Mouse (Mus musculus): ENCODE measurements at regions not wholly inside any gene's neighbourhood (a gene's known extent, or its start where the extent isn't known, plus 50 kb on each side); places are given as distances from the start of the nearest gene placed in this dataset.

DNA sequence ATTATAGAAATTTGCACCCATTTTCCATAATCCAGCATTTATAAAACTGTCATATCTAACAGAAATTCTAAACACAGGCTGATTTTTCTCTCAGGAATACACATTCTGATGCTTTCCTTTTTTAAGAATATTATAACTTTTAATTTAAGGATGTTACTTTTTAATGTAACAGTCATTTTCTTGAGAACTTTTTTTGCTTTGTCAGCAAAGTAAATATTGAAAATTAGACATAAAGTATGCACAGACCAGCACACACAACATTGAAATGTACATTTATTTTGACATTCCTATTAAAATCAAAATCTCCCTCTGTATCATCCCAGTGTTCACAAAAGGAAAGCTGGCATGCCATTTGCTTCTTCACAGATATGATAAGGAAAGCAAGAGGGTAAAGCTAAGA lies 337.0 kb downstream of the Foxa2 start:
- Histone ChIP-seq H3K27me3 (replicated peaks; ENCODE audit: control insufficient read depth, insufficient read depth, low read length) (no peaks in the 10 kb centered on the region), H3K27ac (replicated peaks; ENCODE audit: low read depth, low read length) (no peak overlapping the region), H3K4me1 (ENCODE audit: control insufficient read depth, insufficient read depth, low read length) (0 out of 2 replicates have a peak, but pooled peaks cover 7% of the 10 kb centered on the region), H3K36me3 (ENCODE audit: control insufficient read depth, insufficient read depth, low read length) (no peaks in the 10 kb centered on the region), H3K4me3 (ENCODE audit: low read depth, low read length) (no peak overlapping the region), H3K9me3 (ENCODE audit: control insufficient read depth, low read length) (no peaks in the 10 kb centered on the region), H3K4me2 (ENCODE audit: low read depth, low read length) (no peak overlapping the region), H3K9ac (ENCODE audit: low read depth, low read length) (no peak overlapping the region)
- ATAC-seq (ENCODE audit: low read depth): no peak
- no peak for DNase-seq (ENCODE audit: low spot score)

DNA sequence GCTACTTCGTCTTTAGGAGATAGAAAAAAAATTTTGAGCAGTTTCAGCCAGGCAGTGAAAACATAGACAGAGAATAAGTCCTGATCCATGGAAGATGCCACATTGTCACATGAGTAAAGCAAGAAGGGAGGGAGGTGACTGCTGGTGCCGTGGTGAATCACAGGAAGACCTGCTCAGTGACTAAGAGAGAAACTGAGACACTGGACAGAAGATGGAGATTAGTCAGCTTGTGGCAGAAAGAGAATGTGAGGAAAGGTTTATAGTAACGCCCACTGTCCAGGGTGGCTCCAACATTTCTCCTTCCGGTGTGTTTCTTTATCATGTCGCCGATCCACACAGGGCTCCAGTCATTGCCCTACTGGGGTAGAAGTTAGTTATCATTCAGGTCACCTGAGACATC lies 339.6 kb downstream of the Foxa2 start:
- Histone ChIP-seq H3K36me3 (ENCODE audit: control insufficient read depth, insufficient read depth, low read length) (no peaks in the 10 kb centered on the region), H3K4me1 (ENCODE audit: control insufficient read depth, insufficient read depth, low read length) (0 out of 2 replicates have a peak, but pooled peaks cover 7% of the 10 kb centered on the region), H3K27me3 (replicated peaks; ENCODE audit: control insufficient read depth, insufficient read depth, low read length) (no peaks in the 10 kb centered on the region), H3K27ac (replicated peaks; ENCODE audit: low read depth, low read length) (no peak overlapping the region), H3K9ac (ENCODE audit: low read depth, low read length) (no peak overlapping the region), H3K9me3 (ENCODE audit: control insufficient read depth, low read length) (no peaks in the 10 kb centered on the region), H3K4me3 (ENCODE audit: low read depth, low read length) (no peak overlapping the region), H3K4me2 (ENCODE audit: low read depth, low read length) (no peak overlapping the region)
- 86% methylated on average over 6 of the region's 6 CpGs for WGBS
- ATAC-seq (ENCODE audit: low read depth) (no peak), DNase-seq (ENCODE audit: low spot score) (no peak)

DNA sequence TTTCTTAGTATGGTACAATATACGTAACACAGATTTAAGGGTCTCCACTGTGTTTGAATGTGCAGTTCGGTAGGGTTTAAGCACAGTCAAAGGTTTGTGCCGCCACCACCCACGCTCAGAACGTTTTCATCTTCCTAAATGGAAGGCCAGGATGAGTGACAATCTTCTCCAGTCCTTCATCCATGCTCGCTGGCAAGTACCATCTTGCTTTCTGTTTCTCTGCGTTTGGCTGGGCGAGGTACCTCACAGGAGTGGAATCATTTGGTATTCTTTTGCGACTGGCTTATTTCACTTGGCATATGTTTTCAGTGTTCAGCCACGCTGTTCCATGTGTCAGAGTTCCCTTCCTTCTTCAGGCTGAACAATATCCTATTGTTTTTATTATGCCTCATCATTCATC lies 342.3 kb downstream of the Pax1 start:
- Histone ChIP-seq H3K4me3 (ENCODE audit: low read depth, low read length) (no peak overlapping the region), H3K27me3 (replicated peaks; ENCODE audit: control insufficient read depth, insufficient read depth, low read length) (no peaks in the 10 kb centered on the region), H3K9me3 (ENCODE audit: control insufficient read depth, low read length) (no peaks in the 10 kb centered on the region), H3K27ac (replicated peaks; ENCODE audit: low read depth, low read length) (no peak overlapping the region), H3K36me3 (ENCODE audit: control insufficient read depth, insufficient read depth, low read length) (no peaks in the 10 kb centered on the region), H3K4me1 (ENCODE audit: control insufficient read depth, insufficient read depth, low read length) (0 out of 2 replicates have a peak, but pooled peaks cover 3% of the 10 kb centered on the region), H3K4me2 (ENCODE audit: low read depth, low read length) (no peak overlapping the region), H3K9ac (ENCODE audit: low read depth, low read length) (no peak overlapping the region)
- 61% methylated on average over 10 of the region's 10 CpGs for WGBS
- DNase-seq (ENCODE audit: low spot score) (no peak), ATAC-seq (ENCODE audit: low read depth) (no peak)

DNA sequence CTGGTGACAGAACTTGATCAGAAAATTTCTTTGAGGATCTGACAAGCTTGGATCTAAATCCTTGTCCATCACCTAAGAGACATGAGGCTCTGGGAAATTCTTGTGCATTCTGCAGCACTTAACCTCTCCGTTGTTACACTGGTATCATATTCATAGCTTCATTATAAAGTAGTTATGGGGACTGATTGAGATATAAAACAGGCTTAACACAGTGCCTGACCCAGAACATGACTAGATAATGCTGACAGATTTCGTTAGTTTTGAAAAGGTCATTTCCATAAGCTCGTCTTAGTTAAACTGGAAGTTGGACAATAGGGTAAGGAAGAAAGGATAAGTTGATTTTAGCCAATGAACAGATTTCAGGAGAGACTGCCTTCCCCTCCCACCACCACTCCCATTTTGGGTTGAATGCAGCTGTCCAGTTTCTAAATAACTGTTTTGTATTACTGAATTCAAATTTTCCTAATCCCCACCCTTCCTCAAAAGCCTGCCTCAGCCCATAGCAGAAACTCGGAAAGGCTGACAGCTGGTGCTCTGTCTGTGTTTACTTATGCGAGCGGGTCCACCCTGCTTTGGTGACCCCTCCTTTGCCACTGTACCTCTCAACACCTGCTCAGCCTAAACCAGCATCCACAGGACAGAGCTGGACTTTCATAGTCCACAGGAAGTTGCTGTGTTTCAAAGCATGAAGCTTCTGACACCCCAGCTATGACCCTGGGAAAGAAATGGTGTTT lies 340.8 kb downstream of the Pax1 start:
- H3K4me1 ChIP-seq (ENCODE audit: control insufficient read depth, insufficient read depth, low read length): no peaks in the 10 kb centered on the region
- no peak overlapping the region for H3K27ac ChIP-seq (replicated peaks; ENCODE audit: low read depth, low read length)
- no peak overlapping the region for H3K4me3 ChIP-seq (ENCODE audit: low read depth, low read length)
- H3K4me2 ChIP-seq (ENCODE audit: low read depth, low read length): no peak overlapping the region
- H3K27me3 ChIP-seq (replicated peaks; ENCODE audit: control insufficient read depth, insufficient read depth, low read length): no peaks in the 10 kb centered on the region
- no peaks in the 10 kb centered on the region for H3K36me3 ChIP-seq (ENCODE audit: control insufficient read depth, insufficient read depth, low read length)
- no peak for DNase-seq (ENCODE audit: low spot score)
- no peaks in the 10 kb centered on the region for H3K9me3 ChIP-seq (ENCODE audit: control insufficient read depth, low read length)
- WGBS: 48% methylated on average over 6 of the region's 6 CpGs
- ATAC-seq (ENCODE audit: low read depth): no peak
- no peak overlapping the region for H3K9ac ChIP-seq (ENCODE audit: low read depth, low read length)

DNA sequence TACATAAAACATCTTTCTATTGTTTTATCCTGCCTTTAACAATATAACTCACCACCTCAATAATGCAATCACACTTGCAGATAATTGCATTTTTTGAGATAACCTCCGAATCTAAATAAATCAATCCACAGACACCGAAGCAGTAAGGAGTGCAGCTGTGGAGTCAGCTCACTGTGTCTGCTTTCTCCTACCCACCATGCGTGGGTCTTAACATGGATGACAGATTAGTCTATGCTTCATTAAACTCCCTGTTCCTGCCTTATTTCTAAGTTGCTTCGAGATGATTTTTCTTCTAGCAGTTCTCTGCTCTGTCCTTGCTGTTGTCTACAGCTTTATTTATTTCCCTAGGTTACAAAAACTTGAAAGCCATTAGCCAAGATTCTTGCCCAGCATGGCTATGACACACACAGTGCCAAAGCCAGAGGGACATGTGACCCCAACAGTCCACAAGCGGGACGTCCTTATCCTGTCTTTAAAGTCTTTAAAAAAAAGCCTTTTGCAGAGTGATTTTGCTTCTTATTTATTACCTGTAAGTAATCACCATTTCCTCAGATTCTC lies 337.9 kb downstream of the Pax1 start:
- Histone ChIP-seq H3K4me1 (ENCODE audit: control insufficient read depth, insufficient read depth, low read length) (no peaks in the 10 kb centered on the region), H3K9ac (ENCODE audit: low read depth, low read length) (no peak overlapping the region), H3K27me3 (replicated peaks; ENCODE audit: control insufficient read depth, insufficient read depth, low read length) (no peaks in the 10 kb centered on the region), H3K4me3 (ENCODE audit: low read depth, low read length) (no peak overlapping the region), H3K9me3 (ENCODE audit: control insufficient read depth, low read length) (no peaks in the 10 kb centered on the region), H3K4me2 (ENCODE audit: low read depth, low read length) (no peak overlapping the region), H3K36me3 (ENCODE audit: control insufficient read depth, insufficient read depth, low read length) (no peaks in the 10 kb centered on the region), H3K27ac (replicated peaks; ENCODE audit: low read depth, low read length) (no peak overlapping the region)
- ATAC-seq (ENCODE audit: low read depth) (no peak), DNase-seq (ENCODE audit: low spot score) (no peak)
- WGBS: 72% methylated on average over 6 of the region's 6 CpGs

DNA sequence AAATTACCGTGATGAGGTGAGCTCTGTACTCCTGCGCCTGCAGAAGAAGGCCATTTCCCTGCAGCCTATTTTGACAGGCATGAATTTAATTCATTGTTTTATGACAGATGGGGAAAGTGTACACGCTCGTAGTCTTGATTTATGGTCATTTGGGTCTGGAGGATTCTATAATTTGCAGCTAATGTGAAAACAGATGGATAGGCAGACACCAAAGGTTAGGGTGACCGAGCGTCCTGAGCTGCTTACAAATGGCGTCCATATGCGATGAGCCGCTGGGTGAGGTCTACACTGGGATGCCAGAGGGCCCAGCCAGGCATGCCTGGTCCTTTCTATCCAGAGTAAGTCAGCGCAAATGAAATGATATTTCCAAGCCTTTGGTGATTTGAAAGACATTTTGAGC lies 330.2 kb downstream of the Pax1 start:
- H3K9ac ChIP-seq (ENCODE audit: low read depth, low read length): no peak overlapping the region
- H3K4me2 ChIP-seq (ENCODE audit: low read depth, low read length): no peak overlapping the region
- H3K36me3 ChIP-seq (ENCODE audit: control insufficient read depth, insufficient read depth, low read length): no peaks in the 10 kb centered on the region
- no peaks in the 10 kb centered on the region for H3K4me1 ChIP-seq (ENCODE audit: control insufficient read depth, insufficient read depth, low read length)
- H3K4me3 ChIP-seq (ENCODE audit: low read depth, low read length): no peak overlapping the region
- WGBS: 79% methylated on average over 10 of the region's 10 CpGs
- H3K9me3 ChIP-seq (ENCODE audit: control insufficient read depth, low read length): no peaks in the 10 kb centered on the region
- H3K27me3 ChIP-seq (replicated peaks; ENCODE audit: control insufficient read depth, insufficient read depth, low read length): no peaks in the 10 kb centered on the region
- DNase-seq (ENCODE audit: low spot score) (no peak), ATAC-seq (ENCODE audit: low read depth) (no peak)
- no peak overlapping the region for H3K27ac ChIP-seq (replicated peaks; ENCODE audit: low read depth, low read length)

DNA sequence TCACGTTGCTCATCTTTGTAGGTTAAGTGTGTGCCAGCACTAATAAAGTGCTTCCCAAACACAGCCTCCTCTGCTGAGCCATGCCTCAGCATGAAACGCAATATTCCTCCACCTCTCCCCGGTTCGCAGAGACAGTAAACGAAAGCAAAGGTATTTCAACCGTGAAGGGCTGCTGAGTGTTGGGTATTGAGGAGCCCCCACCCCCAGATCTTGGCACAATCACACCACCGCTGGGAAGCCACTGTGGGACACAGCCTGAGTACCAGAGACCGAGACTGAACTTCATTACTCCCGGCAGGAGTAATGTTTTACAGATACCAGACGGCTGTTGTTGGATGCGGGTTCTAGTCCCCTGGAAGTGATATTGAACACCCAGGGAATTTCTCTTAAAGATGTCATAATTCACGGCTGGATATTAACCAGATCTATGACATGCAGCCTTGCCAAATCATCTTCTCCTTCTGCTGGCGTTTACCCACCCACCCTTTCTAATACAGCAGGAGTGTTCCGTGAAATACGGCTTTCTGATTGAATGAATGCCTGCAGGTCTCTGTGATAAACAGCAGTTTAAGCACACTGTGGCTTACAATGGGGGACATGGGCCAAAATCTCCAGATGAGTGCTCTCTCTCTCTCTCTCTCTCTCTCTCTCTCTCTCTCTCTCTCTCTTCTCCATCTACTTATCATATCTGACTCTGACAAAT lies 328.9 kb downstream of the Pax1 start:
- WGBS: 47% methylated on average over 15 of the region's 15 CpGs
- Histone ChIP-seq H3K4me2 (ENCODE audit: low read depth, low read length) (no peak overlapping the region), H3K9ac (ENCODE audit: low read depth, low read length) (no peak overlapping the region), H3K4me1 (ENCODE audit: control insufficient read depth, insufficient read depth, low read length) (no peaks in the 10 kb centered on the region), H3K9me3 (ENCODE audit: control insufficient read depth, low read length) (no peaks in the 10 kb centered on the region), H3K36me3 (ENCODE audit: control insufficient read depth, insufficient read depth, low read length) (no peaks in the 10 kb centered on the region), H3K27me3 (replicated peaks; ENCODE audit: control insufficient read depth, insufficient read depth, low read length) (no peaks in the 10 kb centered on the region), H3K4me3 (ENCODE audit: low read depth, low read length) (no peak overlapping the region), H3K27ac (replicated peaks; ENCODE audit: low read depth, low read length) (no peak overlapping the region)
- no peak for ATAC-seq (ENCODE audit: low read depth)
- DNase-seq (ENCODE audit: low spot score): no peak

DNA sequence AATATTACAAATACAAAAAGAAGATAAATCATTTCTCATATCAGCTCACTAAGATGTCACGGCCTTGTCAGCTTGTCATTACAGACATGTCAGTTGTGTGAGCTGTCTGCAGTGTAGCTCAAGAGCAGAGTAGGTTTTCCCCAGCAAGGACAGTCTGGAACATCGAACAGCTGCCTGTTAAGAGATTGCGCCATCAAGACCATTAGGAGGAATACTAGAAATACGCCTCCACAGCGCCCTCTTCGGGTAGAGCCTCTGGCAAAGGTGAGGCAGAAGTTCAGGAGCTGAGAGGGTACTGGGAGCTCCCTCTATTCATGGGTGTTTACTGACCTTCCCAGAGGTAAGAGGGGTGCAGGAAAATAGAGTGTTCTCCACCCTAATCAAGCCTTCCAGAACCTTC lies 327.0 kb downstream of the Pax1 start:
- Histone ChIP-seq H3K36me3 (ENCODE audit: control insufficient read depth, insufficient read depth, low read length) (no peaks in the 10 kb centered on the region), H3K27me3 (replicated peaks; ENCODE audit: control insufficient read depth, insufficient read depth, low read length) (no peaks in the 10 kb centered on the region), H3K27ac (replicated peaks; ENCODE audit: low read depth, low read length) (no peak overlapping the region), H3K9ac (ENCODE audit: low read depth, low read length) (no peak overlapping the region), H3K4me2 (ENCODE audit: low read depth, low read length) (no peak overlapping the region), H3K4me3 (ENCODE audit: low read depth, low read length) (no peak overlapping the region), H3K4me1 (ENCODE audit: control insufficient read depth, insufficient read depth, low read length) (no peaks in the 10 kb centered on the region), H3K9me3 (ENCODE audit: control insufficient read depth, low read length) (no peaks in the 10 kb centered on the region)
- peak; percentile 54 for DNase-seq (ENCODE audit: low spot score)
- 27% methylated on average over 6 of the region's 6 CpGs for WGBS
- no peak for ATAC-seq (ENCODE audit: low read depth)
